Mouse (Mus musculus) forebrain, embryonic 10.5 days (tissue): ENCODE data around the gene Mipol1. TPM values are rescaled to one million over a fixed set of nuclear protein-coding genes. Genes with fewer than 3 reads are reported as not detected.
"Not testable (repeated sequence)": the region's sequence is repeated elsewhere in the genome, so short reads cannot be mapped to it uniquely, and the experiment has no call there.

Experiments
- DNase-seq: peaks from one replicate; pipeline ENCODE4 v3.0.0-alpha.2; 2017; ENCODE audit warnings: low spot score; ENCODE audit errors: extremely low spot score
- H3K27ac ChIP-seq: fragments of 300-500 bp; sonication (generic); 2 replicates; pipeline ENCODE4 v1.5.1; 2016; ENCODE audit warnings: mild to moderate bottlenecking
- H3K27me3 ChIP-seq: fragments of 300-500 bp; sonication (generic); 2 replicates; pipeline ENCODE4 v1.6.1; 2016; ENCODE audit warnings: mild to moderate bottlenecking; ENCODE audit not compliant: poor library complexity, severe bottlenecking
- H3K36me3 ChIP-seq: fragments of 300-500 bp; sonication (generic); replicated peaks from 2 replicates; pipeline ENCODE4 v1.6.1; 2016; ENCODE audit warnings: mild to moderate bottlenecking, moderate library complexity
- H3K4me1 ChIP-seq: fragments of 300-500 bp; sonication (generic); 2 replicates; pipeline ENCODE4 v1.6.1; 2016
- H3K4me3 ChIP-seq: fragments of 300-500 bp; sonication (generic); 2 replicates; pipeline ENCODE4 v1.5.1; 2016; ENCODE audit warnings: mild to moderate bottlenecking, moderate library complexity
- H3K9me3 ChIP-seq: fragments of 300-500 bp; sonication (generic); 2 replicates; pipeline ENCODE4 v1.6.1; 2016; ENCODE audit warnings: mild to moderate bottlenecking, moderate library complexity
- WGBS: fragments of 180-500 bp; shearing (Covaris S2); methylation state at CpG from one replicate; pipeline ENCODE4 v1.1.7; 2016; 5-methylcytosine and 5-hydroxymethylcytosine counted together
- polyA plus RNA-seq: library from polyadenylated mRNA; unstranded; fragments of >200 nt; fragmentation: Nextera tagmentation; extraction: Ambion mirVana; gene quantifications from 2 replicates; pipeline ENCODE4 v1.2.1, GENCODE M21; 2016

Mipol1 gene
- polyA plus RNA-seq, 1 experiment from 2014 or later, result 8.2 TPM

DNA sequence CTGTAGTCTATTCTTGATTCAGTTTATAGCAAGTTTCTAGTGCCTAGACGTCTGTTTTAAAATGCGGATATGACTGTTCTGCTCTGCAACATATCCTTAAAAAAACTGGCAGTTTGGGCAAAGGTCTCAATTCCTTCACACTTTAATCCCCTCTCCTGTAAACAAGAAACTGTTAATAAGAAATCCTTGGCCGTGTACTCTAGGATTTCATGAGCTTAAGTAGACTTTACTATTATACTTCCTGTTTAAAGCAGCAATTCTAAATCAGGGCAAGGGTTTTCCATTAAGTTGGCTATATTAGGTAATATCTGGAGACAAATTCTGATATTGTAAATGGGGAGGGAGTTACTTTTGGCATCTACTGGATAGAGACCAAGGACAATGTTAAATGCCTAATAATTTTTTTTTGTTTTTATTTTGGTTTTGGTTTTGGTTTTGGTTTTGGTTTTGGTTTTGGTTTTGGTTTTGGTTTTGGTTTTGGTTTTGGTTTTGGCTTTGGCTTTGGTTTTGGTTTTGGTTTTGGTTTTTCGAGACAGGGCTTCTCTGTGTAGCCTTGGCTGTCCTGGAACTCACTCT is 25.9 kb upstream of the Mipol1 start:
- Histone ChIP-seq H3K27ac (no peak overlapping the region), H3K4me3 (no peak overlapping the region), H3K36me3 (no peaks in the 10 kb centered on the region), H3K9me3 (no peaks in the 10 kb centered on the region), H3K4me1 (no peaks in the 10 kb centered on the region), H3K27me3 (no peaks in the 10 kb centered on the region)
- no peak for DNase-seq
- 80% methylated on average over 4 of the region's 4 CpGs for WGBS

DNA sequence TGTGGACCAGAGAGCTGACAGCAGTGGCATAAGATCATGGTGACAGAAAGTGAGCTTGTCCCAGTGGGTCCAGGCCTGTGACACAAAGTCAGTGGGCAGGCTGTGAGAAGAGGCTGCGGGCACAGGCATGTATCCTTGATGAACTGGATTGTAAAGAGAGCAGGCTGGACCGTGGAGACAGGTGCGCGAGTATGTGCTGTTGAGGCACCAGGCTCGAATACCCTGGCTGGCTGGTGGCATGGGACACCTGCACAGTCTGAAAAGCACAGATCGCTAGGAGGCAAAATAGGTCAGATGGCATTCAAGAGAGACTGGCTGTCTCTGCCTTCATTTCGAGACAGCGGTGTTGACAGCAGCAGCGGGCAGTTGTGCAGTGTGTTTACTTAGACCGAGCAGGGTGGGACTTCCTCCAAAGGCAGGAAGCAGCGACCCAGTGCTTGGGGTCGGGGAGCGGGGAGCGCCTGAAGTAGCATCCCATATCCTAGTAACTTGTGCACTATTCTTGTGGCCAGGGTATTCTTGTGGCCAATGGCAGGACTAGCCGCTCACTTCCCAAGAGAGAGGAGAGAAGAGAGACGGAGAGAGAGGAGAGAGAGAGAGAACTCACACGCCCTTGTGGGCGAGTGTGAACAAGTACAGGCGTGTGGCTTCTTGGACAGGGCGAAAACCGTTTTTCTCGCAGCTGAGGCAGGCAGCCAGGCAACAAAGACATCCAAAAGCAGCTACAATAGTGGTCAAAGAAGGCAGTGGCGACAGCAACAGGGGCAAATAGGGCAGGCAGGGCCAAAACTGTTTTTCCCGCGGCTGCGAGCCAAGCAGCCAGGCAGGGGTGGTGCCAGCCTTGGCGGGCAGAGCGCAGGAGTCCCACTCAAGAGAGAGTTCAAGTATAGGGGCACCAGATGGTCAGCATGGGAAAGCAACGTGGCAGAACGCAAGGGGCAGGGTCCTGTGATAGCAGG is 18.6 kb upstream of the Mipol1 start:
- Histone ChIP-seq H3K36me3 (no peaks in the 10 kb centered on the region), H3K9me3 (no peaks in the 10 kb centered on the region), H3K27ac (peak overlapping the region; percentile 85), H3K4me1 (peaks cover 10% of the 10 kb centered on the region), H3K27me3 (no peaks in the 10 kb centered on the region), H3K4me3 (peak overlapping the region; percentile 59)
- WGBS, result 10% methylated on average over 30 of the region's 30 CpGs
- DNase-seq, result peak; percentile 52

DNA sequence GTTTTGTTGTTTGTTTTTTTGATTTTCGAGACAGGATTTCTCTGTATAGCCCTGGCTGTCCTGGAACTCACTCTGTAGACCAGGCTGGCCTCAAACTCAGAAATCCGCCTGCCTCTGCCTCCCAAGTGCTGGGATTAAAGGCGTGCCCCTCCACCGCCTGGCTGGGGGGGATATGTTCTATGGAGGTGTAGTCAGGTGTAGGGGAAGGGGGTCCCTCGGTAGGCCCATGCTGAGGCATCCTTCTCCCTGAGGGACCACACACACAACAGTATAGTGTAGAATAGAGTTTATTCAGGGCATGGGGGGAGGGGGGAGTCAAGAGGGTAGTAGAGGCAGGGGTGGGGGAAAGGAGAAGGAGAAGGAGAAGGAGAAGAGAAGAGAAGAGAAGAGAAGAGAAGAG is 17.8 kb upstream of the Mipol1 start:
- H3K27ac ChIP-seq, H3K27me3 ChIP-seq, H3K4me3 ChIP-seq, H3K9me3 ChIP-seq, H3K36me3 ChIP-seq, DNase-seq, H3K4me1 ChIP-seq: not testable (repeated sequence)
- WGBS, result 76% methylated on average over 5 of the region's 5 CpGs

DNA sequence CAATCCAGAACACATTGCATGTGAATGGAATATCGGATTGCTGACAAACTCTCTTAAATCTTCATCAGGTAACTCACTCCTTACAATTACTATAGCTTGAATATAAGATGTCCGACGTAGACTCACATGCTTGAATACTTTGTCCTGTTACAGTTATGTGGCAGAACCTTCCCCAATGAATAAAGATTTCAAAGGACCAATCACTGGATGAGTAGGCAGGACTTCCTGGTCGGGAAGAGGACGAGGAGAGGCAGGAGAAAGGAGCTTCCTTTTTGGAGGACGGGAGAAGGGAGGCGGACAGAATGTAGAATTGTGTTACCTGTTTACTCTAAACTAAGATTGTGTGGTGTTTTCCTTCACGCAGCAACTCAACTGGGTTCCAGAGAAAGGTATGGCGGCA is 3.8 kb upstream of the Mipol1 start:
- 89% methylated on average over 9 of the region's 9 CpGs for WGBS
- peaks cover 10% of the 10 kb centered on the region for H3K4me1 ChIP-seq
- H3K9me3 ChIP-seq, result no peaks in the 10 kb centered on the region
- H3K27me3 ChIP-seq, result no peaks in the 10 kb centered on the region
- H3K36me3 ChIP-seq, result peaks cover under 1% of the 10 kb centered on the region; the same call in 1 of the 2 replicates
- DNase-seq, result no peak
- H3K4me3 ChIP-seq, result no peak overlapping the region
- no peak overlapping the region for H3K27ac ChIP-seq

DNA sequence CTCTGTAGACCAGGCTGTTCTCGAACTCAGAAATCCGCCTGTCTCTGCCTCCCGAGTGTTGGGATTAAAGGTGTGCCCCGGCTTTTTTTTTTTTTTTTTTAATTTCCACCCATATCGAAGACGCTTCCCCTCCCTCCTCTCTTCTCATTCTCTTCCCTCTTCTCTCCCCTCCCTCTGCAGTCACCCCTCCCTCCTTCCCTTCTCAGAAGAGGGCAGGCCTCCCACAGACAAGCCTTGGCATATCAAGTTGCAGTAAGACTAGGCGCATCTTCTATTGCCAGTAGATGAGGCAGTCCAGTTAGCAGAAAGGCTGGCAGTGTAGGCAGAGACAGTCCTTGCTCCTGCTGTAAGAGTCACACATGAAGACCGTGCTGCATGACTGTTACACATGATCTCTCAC is 2.5 kb upstream of the Mipol1 start:
- Histone ChIP-seq H3K36me3 (peaks cover 7% of the 10 kb centered on the region; the same call in 1 of the 2 replicates), H3K4me1 (peaks cover 14% of the 10 kb centered on the region), H3K4me3 (no peak overlapping the region), H3K27ac (no peak overlapping the region), H3K27me3 (no peaks in the 10 kb centered on the region), H3K9me3 (no peaks in the 10 kb centered on the region)
- DNase-seq, result no peak
- 92% methylated on average over 4 of the region's 8 CpGs for WGBS

DNA sequence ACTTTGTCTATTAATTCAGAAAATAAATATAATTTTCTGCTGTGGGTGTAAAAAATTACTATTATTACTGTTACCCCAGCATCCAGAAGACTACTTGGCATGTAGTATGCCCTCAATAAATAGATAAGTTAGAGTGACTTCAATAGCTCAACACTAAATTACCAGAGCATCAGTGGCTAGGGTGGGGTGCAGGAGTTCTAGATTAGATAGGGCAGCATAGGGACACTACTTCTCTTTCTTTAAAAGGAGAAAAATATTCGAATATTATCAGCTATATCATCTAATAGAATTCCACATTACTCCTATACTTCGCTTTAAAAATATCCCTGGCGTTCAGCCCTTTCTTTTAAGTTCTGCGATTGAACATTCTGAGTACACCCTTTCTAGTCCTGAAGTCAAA is 524 bp upstream of the Mipol1 start:
- DNase-seq, result no peak
- Histone ChIP-seq H3K27me3 (no peaks in the 10 kb centered on the region), H3K9me3 (no peaks in the 10 kb centered on the region), H3K27ac (peak overlapping the region; percentile 98), H3K36me3 (peaks cover 10% of the 10 kb centered on the region), H3K4me3 (peak overlapping the region; percentile 82), H3K4me1 (peaks cover 14% of the 10 kb centered on the region)
- 45% methylated on average over 4 of the region's 4 CpGs for WGBS

DNA sequence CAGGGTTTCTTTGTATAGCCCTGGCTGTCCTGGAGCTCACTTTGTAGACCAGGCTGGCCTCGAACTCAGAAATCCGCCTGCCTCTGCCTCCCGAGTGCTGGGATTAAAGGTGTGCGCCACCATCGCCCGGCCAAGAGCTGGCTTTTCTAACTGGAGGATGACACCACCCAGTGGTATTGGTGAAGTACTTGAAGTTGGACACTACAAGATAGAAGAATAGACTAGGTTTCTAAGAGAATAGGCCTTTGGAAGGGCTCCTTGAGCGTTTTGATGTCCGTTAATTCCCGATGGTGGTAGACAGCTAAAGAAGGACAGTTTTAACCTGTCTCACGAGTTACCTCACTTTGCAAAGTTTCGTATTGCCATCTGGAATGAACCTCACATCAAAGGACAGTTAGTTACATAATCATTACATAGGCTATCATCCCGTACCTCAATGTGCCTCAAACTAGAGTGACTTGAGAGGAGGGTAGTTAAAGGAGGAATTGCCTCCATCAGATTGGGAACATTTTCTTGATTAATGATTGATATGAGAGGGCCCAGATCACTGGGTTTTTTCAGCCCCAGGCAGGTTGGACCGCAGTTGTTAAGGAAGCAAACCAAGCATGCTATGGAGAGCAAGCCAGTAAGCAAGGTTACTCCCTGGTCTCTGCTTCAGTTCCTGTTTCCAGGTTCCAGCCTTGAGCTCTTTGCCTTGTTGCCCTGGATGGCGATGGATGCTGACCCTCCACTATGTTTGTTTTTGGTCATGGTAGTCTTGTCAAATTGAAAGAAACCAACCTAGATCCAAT is 1.1 kb downstream of the Mipol1 start:
- peak overlapping the region; percentile 98 for H3K27ac ChIP-seq
- H3K9me3 ChIP-seq, result no peaks in the 10 kb centered on the region
- H3K4me1 ChIP-seq, result peaks cover 14% of the 10 kb centered on the region
- 81% methylated on average over 14 of the region's 14 CpGs for WGBS
- peak overlapping the region; percentile 82 for H3K4me3 ChIP-seq
- H3K36me3 ChIP-seq, result peaks cover 21% of the 10 kb centered on the region
- no peaks in the 10 kb centered on the region for H3K27me3 ChIP-seq
- DNase-seq, result no peak

DNA sequence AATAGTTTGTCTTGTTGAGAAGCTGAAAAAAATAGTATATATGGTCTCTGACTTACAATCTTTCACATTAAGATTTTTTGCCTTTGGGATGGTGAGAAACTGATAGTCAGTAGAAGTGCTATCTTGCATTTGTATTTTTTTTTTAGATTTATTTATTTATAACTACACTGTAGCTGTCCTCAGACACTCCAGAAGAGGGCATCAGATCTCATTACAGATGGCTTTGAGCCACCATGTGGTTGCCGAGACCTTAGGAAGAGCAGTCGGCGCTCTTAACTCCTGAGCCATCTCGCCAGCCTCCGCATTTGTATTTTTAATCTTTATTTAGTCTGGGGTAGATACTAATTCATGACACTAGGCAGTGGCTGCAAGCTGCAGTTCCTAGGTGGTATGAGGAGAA is 3.2 kb downstream of the Mipol1 start:
- Histone ChIP-seq H3K27me3 (no peaks in the 10 kb centered on the region), H3K36me3 (peaks cover 41% of the 10 kb centered on the region), H3K27ac (no peak overlapping the region), H3K4me1 (peaks cover 14% of the 10 kb centered on the region), H3K4me3 (no peak overlapping the region), H3K9me3 (0 out of 2 replicates have a peak, but pooled peaks cover 3% of the 10 kb centered on the region)
- no peak for DNase-seq
- 91% methylated on average over 5 of the region's 5 CpGs for WGBS

DNA sequence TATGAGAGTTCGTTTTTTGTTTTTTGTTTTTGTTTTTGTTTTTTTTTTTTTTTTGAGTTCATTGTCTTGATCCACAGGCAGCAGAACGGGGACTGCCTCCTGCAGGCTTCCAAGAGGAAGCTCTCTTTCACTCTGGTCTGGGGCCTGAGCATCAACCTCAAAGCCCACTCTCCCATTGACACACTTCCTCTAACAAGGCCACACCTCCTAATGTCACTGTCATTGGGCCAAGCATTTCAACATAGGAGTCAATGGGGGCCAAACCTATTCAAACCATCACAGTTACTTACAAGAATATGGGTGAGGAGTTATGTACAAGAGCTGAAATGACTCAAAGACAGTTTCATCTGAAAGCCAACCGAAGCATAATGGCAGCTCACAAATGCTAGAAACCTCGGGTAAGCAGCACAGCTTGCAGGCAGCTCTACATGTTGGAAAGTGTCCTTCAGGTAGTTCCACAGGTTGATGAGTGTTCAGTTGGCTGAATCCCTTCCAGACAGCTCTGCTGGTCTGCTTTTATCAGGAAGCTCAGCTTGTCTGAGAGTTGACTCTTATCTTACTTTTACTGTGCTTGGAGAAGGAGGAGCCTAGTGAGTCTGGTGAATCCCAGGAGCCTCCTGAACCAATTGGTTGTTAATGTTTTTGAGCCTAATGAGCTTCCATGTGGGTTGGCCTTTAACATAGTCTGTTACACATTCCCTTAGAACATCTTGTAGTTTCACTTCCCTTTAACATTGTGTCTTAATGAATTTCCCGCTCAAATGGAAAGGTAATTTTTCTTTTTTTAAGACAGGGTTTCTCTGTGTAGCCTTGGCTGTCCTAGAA is 13.7 kb downstream of the Mipol1 start:
- DNase-seq, result no peak
- Histone ChIP-seq H3K4me3 (no peak overlapping the region), H3K9me3 (no peaks in the 10 kb centered on the region), H3K4me1 (no peaks in the 10 kb centered on the region), H3K36me3 (peaks cover 59% of the 10 kb centered on the region), H3K27me3 (no peaks in the 10 kb centered on the region), H3K27ac (no peak overlapping the region)
- 83% methylated on average over 5 of the region's 5 CpGs for WGBS

DNA sequence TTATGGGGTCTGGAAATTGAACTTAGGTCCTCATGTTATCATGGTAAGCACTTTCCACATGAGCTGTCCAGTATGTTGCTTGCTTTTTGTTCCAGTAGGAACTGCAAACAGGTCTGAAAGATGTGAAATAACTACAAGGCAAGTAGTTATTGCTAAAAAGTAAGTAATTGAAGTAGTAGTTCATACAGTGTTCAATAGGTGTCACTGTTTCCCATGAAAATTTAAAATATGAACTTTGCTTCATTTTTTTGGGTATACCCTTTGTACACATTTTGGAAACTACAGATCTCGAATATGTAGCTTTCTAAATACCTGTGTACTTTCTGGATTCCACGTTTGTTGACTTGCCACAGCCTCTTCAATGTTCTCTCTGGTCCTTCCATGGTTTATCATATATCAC is 28.3 kb downstream of the Mipol1 start:
- Histone ChIP-seq H3K4me3 (no peak overlapping the region), H3K4me1 (no peaks in the 10 kb centered on the region), H3K27me3 (no peaks in the 10 kb centered on the region), H3K9me3 (no peaks in the 10 kb centered on the region), H3K27ac (no peak overlapping the region), H3K36me3 (no peaks in the 10 kb centered on the region)
- 72% methylated on average over 2 of the region's 2 CpGs for WGBS
- no peak for DNase-seq

DNA sequence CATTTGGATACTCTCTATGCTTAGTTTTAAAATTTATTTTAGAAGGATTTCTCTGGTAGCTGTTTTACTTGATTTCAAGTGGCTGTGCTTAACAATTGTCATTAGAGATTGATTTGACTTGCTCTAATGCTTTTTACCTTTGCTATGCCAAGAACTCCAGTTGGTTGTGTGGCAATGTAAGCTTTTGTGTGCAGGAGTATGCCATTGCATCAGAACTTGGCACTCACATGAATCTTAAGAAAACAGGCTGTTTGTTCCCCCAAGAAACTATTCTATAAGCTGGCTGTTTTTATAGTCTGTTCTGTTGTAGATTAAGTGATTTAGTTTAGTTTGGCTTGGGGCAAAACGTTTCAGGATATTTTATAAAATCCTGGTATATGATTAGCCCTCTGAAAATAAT is 45.2 kb downstream of the Mipol1 start:
- Histone ChIP-seq H3K4me1 (no peaks in the 10 kb centered on the region), H3K9me3 (no peaks in the 10 kb centered on the region), H3K4me3 (no peak overlapping the region), H3K36me3 (no peaks in the 10 kb centered on the region), H3K27ac (no peak overlapping the region), H3K27me3 (no peaks in the 10 kb centered on the region)
- 82% methylated on average over 1 of the region's 1 CpGs for WGBS
- DNase-seq, result no peak
